Mouse (Mus musculus): ENCODE results near the gene Glg1. TPM values are rescaled to one million over a fixed set of nuclear protein-coding genes. Genes with fewer than 3 reads are reported as not detected.

Gene Glg1
- polyA plus RNA-seq, 1 experiment from 2014 or later, result 65.1 TPM

- WGBS, result 85% methylated on average over 3 of the region's 3 CpGs
- Histone ChIP-seq H3K4me1 (no peaks in the 10 kb centered on the region), H3K27me3 (ENCODE audit: low read depth, poor library complexity, severe bottlenecking) (no peaks in the 10 kb centered on the region), H3K9me3 (replicated peaks) (no peaks in the 10 kb centered on the region), H3K27ac (replicated peaks) (no peak overlapping the region), H3K4me3 (no peak overlapping the region), H3K36me3 (0 out of 2 replicates have a peak, but pooled peaks cover 2% of the 10 kb centered on the region)
- DNase-seq (ENCODE audit: low spot score), result no peak
Measured at GRCm38 (mm10) chr8:111237301-111237700, 21.7 kb downstream of the Glg1 start.

- no peaks in the 10 kb centered on the region for H3K27me3 ChIP-seq (ENCODE audit: low read depth, poor library complexity, severe bottlenecking)
- no peak overlapping the region for H3K4me3 ChIP-seq
- no peaks in the 10 kb centered on the region for H3K9me3 ChIP-seq (replicated peaks)
- no peak overlapping the region for H3K27ac ChIP-seq (replicated peaks)
- 93% methylated on average over 2 of the region's 2 CpGs for WGBS
- no peaks in the 10 kb centered on the region for H3K4me1 ChIP-seq
- 0 out of 2 replicates have a peak, but pooled peaks cover 2% of the 10 kb centered on the region for H3K36me3 ChIP-seq
- DNase-seq (ENCODE audit: low spot score), result no peak
Measured at GRCm38 (mm10) chr8:111233730-111234129, 25.3 kb downstream of the Glg1 start.

GRCm38 (mm10) chr8:111224153-111224552 lies 34.9 kb downstream of the Glg1 start:
- Histone ChIP-seq H3K4me3 (no peak overlapping the region), H3K27me3 (ENCODE audit: low read depth, poor library complexity, severe bottlenecking) (no peaks in the 10 kb centered on the region), H3K36me3 (0 out of 2 replicates have a peak, but pooled peaks cover 6% of the 10 kb centered on the region), H3K4me1 (no peaks in the 10 kb centered on the region), H3K9me3 (replicated peaks) (no peaks in the 10 kb centered on the region), H3K27ac (replicated peaks) (no peak overlapping the region)
- no peak for DNase-seq (ENCODE audit: low spot score)
- WGBS, result 91% methylated on average over 5 of the region's 5 CpGs

- H3K9me3 ChIP-seq (replicated peaks), result no peaks in the 10 kb centered on the region
- no peak overlapping the region for H3K27ac ChIP-seq (replicated peaks)
- H3K36me3 ChIP-seq, result 0 out of 2 replicates have a peak, but pooled peaks cover 6% of the 10 kb centered on the region
- H3K27me3 ChIP-seq (ENCODE audit: low read depth, poor library complexity, severe bottlenecking), result no peaks in the 10 kb centered on the region
- H3K4me3 ChIP-seq, result no peak overlapping the region
- no peaks in the 10 kb centered on the region for H3K4me1 ChIP-seq
- DNase-seq (ENCODE audit: low spot score), result no peak
- 92% methylated on average over 3 of the region's 3 CpGs for WGBS
Measured at GRCm38 (mm10) chr8:111218107-111218506, 40.9 kb downstream of the Glg1 start.

GRCm38 (mm10) chr8:111213406-111213805 lies 45.6 kb downstream of the Glg1 start:
- Histone ChIP-seq H3K4me1 (no peaks in the 10 kb centered on the region), H3K36me3 (no peaks in the 10 kb centered on the region), H3K4me3 (no peak overlapping the region), H3K9me3 (replicated peaks) (no peaks in the 10 kb centered on the region), H3K27me3 (ENCODE audit: low read depth, poor library complexity, severe bottlenecking) (no peaks in the 10 kb centered on the region), H3K27ac (replicated peaks) (no peak overlapping the region)
- DNase-seq (ENCODE audit: low spot score), result no peak
- 91% methylated on average over 5 of the region's 5 CpGs for WGBS

- no peaks in the 10 kb centered on the region for H3K27me3 ChIP-seq (ENCODE audit: low read depth, poor library complexity, severe bottlenecking)
- H3K36me3 ChIP-seq, result no peaks in the 10 kb centered on the region
- H3K9me3 ChIP-seq (replicated peaks), result no peaks in the 10 kb centered on the region
- no peak overlapping the region for H3K27ac ChIP-seq (replicated peaks)
- 96% methylated on average over 2 of the region's 2 CpGs for WGBS
- no peak for DNase-seq (ENCODE audit: low spot score)
- H3K4me1 ChIP-seq, result no peaks in the 10 kb centered on the region
- no peak overlapping the region for H3K4me3 ChIP-seq
Measured at GRCm38 (mm10) chr8:111211180-111211579, 47.8 kb downstream of the Glg1 start.

GRCm38 (mm10) chr8:111209874-111210273 lies 49.1 kb downstream of the Glg1 start:
- no peaks in the 10 kb centered on the region for H3K4me1 ChIP-seq
- no peaks in the 10 kb centered on the region for H3K9me3 ChIP-seq (replicated peaks)
- H3K4me3 ChIP-seq, result no peak overlapping the region
- no peaks in the 10 kb centered on the region for H3K36me3 ChIP-seq
- no peak overlapping the region for H3K27ac ChIP-seq (replicated peaks)
- no peak for DNase-seq (ENCODE audit: low spot score)
- H3K27me3 ChIP-seq (ENCODE audit: low read depth, poor library complexity, severe bottlenecking), result no peaks in the 10 kb centered on the region

GRCm38 (mm10) chr8:111206321-111206720 lies 52.7 kb downstream of the Glg1 start:
- H3K36me3 ChIP-seq, result no peaks in the 10 kb centered on the region
- 88% methylated on average over 6 of the region's 6 CpGs for WGBS
- no peak overlapping the region for H3K27ac ChIP-seq (replicated peaks)
- H3K9me3 ChIP-seq (replicated peaks), result no peaks in the 10 kb centered on the region
- H3K4me3 ChIP-seq, result no peak overlapping the region
- DNase-seq (ENCODE audit: low spot score), result no peak
- no peaks in the 10 kb centered on the region for H3K4me1 ChIP-seq
- H3K27me3 ChIP-seq (ENCODE audit: low read depth, poor library complexity, severe bottlenecking), result no peaks in the 10 kb centered on the region

GRCm38 (mm10) chr8:111205033-111205432 lies 54.0 kb downstream of the Glg1 start:
- WGBS, result 93% methylated on average over 6 of the region's 6 CpGs
- no peak overlapping the region for H3K4me3 ChIP-seq
- H3K36me3 ChIP-seq, result peaks cover under 1% of the 10 kb centered on the region; the same call in 1 of the 2 replicates
- H3K27me3 ChIP-seq (ENCODE audit: low read depth, poor library complexity, severe bottlenecking), result no peaks in the 10 kb centered on the region
- no peaks in the 10 kb centered on the region for H3K9me3 ChIP-seq (replicated peaks)
- no peak for DNase-seq (ENCODE audit: low spot score)
- H3K27ac ChIP-seq (replicated peaks), result no peak overlapping the region
- no peaks in the 10 kb centered on the region for H3K4me1 ChIP-seq

- peaks cover 15% of the 10 kb centered on the region; the same call in 1 of the 2 replicates for H3K36me3 ChIP-seq
- no peak overlapping the region for H3K27ac ChIP-seq (replicated peaks)
- H3K4me3 ChIP-seq, result no peak overlapping the region
- 91% methylated on average over 2 of the region's 2 CpGs for WGBS
- H3K9me3 ChIP-seq (replicated peaks), result no peaks in the 10 kb centered on the region
- no peaks in the 10 kb centered on the region for H3K27me3 ChIP-seq (ENCODE audit: low read depth, poor library complexity, severe bottlenecking)
- no peaks in the 10 kb centered on the region for H3K4me1 ChIP-seq
- DNase-seq (ENCODE audit: low spot score), result no peak
Measured at GRCm38 (mm10) chr8:111203341-111203740, 55.7 kb downstream of the Glg1 start.

- peaks cover 68% of the 10 kb centered on the region for H3K36me3 ChIP-seq
- H3K27ac ChIP-seq (replicated peaks), result no peak overlapping the region
- no peaks in the 10 kb centered on the region for H3K9me3 ChIP-seq (replicated peaks)
- H3K27me3 ChIP-seq (ENCODE audit: low read depth, poor library complexity, severe bottlenecking), result no peaks in the 10 kb centered on the region
- H3K4me1 ChIP-seq, result no peaks in the 10 kb centered on the region
- H3K4me3 ChIP-seq, result no peak overlapping the region
- WGBS, result 93% methylated on average over 3 of the region's 3 CpGs
- no peak for DNase-seq (ENCODE audit: low spot score)
Measured at GRCm38 (mm10) chr8:111197966-111198365, 61.0 kb downstream of the Glg1 start.

GRCm38 (mm10) chr8:111196181-111196580 lies 62.8 kb downstream of the Glg1 start:
- no peak overlapping the region for H3K27ac ChIP-seq (replicated peaks)
- peaks cover 86% of the 10 kb centered on the region for H3K36me3 ChIP-seq
- no peaks in the 10 kb centered on the region for H3K27me3 ChIP-seq (ENCODE audit: low read depth, poor library complexity, severe bottlenecking)
- H3K9me3 ChIP-seq (replicated peaks), result no peaks in the 10 kb centered on the region
- H3K4me3 ChIP-seq, result no peak overlapping the region
- H3K4me1 ChIP-seq, result no peaks in the 10 kb centered on the region
- DNase-seq (ENCODE audit: low spot score), result no peak

- Histone ChIP-seq H3K4me3 (no peak overlapping the region), H3K9me3 (replicated peaks) (no peaks in the 10 kb centered on the region), H3K27me3 (ENCODE audit: low read depth, poor library complexity, severe bottlenecking) (no peaks in the 10 kb centered on the region), H3K36me3 (peaks cover 86% of the 10 kb centered on the region), H3K27ac (replicated peaks) (no peak overlapping the region), H3K4me1 (no peaks in the 10 kb centered on the region)
- 92% methylated on average over 6 of the region's 6 CpGs for WGBS
- no peak for DNase-seq (ENCODE audit: low spot score)
Measured at GRCm38 (mm10) chr8:111188594-111189211, 70.3 kb downstream of the Glg1 start.

- H3K36me3 ChIP-seq, result peaks cover 86% of the 10 kb centered on the region
- 96% methylated on average over 7 of the region's 7 CpGs for WGBS
- H3K9me3 ChIP-seq (replicated peaks), result no peaks in the 10 kb centered on the region
Measured at GRCm38 (mm10) chr8:111187470-111187869, 71.5 kb downstream of the Glg1 start.

More at GRCm38 (mm10) chr8:111187470-111187869, 71.5 kb downstream of the Glg1 start:
- Histone ChIP-seq H3K4me1 (no peaks in the 10 kb centered on the region), H3K27me3 (ENCODE audit: low read depth, poor library complexity, severe bottlenecking) (no peaks in the 10 kb centered on the region), H3K4me3 (no peak overlapping the region), H3K27ac (replicated peaks) (no peak overlapping the region)
- DNase-seq (ENCODE audit: low spot score), result no peak

All from midbrain, embryonic 10.5 days (tissue).